Mouse (Mus musculus) Patski (cell line): ENCODE data around the gene Pcgf1. TPM values are rescaled to one million over a fixed set of nuclear protein-coding genes. Genes with fewer than 3 reads are reported as not detected.

ENCODE experiments used
- ATAC-seq: fragments of 100-300 bp; one replicate; pipeline ENCODE4 v1.8.0; 2021
- CTCF ChIA-PET: fragments of 350-600 bp; sonication (Branson Sonifier 250); formaldehyde crosslinking; loops from one replicate; lab custom pipeline; 2022; ENCODE audit warnings: inconsistent platforms; lab: Charles Lee
- POLR2A ChIA-PET: fragments of 350-600 bp; sonication (Branson Sonifier 250); formaldehyde crosslinking; loops from one replicate; lab custom pipeline; 2022; ENCODE audit warnings: antibody characterized with exemption, inconsistent platforms; lab: Charles Lee
- DNase-seq: peaks from one replicate; pipeline ENCODE4 v3.0.0-alpha.2; 2011; ENCODE audit warnings: low read depth, low spot score
- H3K27me3 ChIP-seq: fragments of 371-371 bp; one replicate; pipeline ENCODE4 v1.5.1; 2021
- CTCF ChIP-seq: fragments of 100-300 bp; IDR thresholded peaks from one replicate; pipeline ENCODE4 v1.5.1; 2021
- in situ Hi-C: fragments of 300-500 bp; cut with MboI; formaldehyde crosslinking; loops from 3 replicates; pipeline ENCODE4 v1.11.1; 2018; ENCODE audit warnings: low pct_unique_long_range_greater_than_20kb, mixed read lengths
- polyA plus RNA-seq: library from polyadenylated mRNA; unstranded; gene quantifications from one replicate; pipeline ENCODE4 v1.2.3, GENCODE M21; 2021

Gene Pcgf1
- polyA plus RNA-seq, 1 experiment from 2014 or later = 19.7 TPM

GRCm38 (mm10) chr6:83040601-83041000 lies 37.1 kb upstream of the Pcgf1 start:
- no peaks in the 10 kb centered on the region for H3K27me3 ChIP-seq
- no peak for TF ChIP-seq CTCF
- no peak for ATAC-seq
- no peak for DNase-seq
- ChIA-PET CTCF (interaction anchor here (1.5 kb wide), 1 partner anchor 44 kb away, joined by 3 read pairs; no protein-coding TSS in a partner anchor), POLR2A (no interaction called here)
- in situ Hi-C loops = no loop called here

- CTCF ChIA-PET = no interaction called here
- no peaks in the 10 kb centered on the region for H3K27me3 ChIP-seq
- TF ChIP-seq CTCF = no peak
- ATAC-seq (no peak), DNase-seq (no peak)
- POLR2A ChIA-PET = no interaction called here
- in situ Hi-C loops = no loop called here
These were observed 34.1 kb upstream of the Pcgf1 start for GRCm38 (mm10) chr6:83043561-83043960.

DNA sequence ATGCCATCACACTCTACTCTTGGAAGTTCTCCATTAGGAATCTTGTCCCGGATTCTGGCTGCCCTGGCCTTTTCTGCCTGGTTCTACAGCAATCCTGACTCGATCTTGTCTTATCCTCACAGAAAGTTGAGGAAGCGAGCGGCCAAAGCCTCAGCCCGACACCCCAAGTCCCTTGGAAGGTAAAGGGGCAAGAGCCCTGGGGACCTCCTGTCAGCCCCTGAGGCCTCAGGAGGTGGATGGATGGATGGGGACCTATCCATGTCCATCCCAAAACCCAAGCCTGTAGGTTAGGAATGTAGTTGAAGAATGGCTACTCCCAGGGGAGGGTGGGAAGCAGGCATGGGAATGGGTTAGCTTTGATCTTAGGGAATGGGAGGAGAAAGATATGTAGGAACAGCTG lies 33.7 kb upstream of the Pcgf1 start:
- no peak for TF ChIP-seq CTCF
- no peak for DNase-seq
- ATAC-seq = no peak
- in situ Hi-C loops = no loop called here
- H3K27me3 ChIP-seq = no peaks in the 10 kb centered on the region
- ChIA-PET POLR2A (no interaction called here), CTCF (no interaction called here)

DNA sequence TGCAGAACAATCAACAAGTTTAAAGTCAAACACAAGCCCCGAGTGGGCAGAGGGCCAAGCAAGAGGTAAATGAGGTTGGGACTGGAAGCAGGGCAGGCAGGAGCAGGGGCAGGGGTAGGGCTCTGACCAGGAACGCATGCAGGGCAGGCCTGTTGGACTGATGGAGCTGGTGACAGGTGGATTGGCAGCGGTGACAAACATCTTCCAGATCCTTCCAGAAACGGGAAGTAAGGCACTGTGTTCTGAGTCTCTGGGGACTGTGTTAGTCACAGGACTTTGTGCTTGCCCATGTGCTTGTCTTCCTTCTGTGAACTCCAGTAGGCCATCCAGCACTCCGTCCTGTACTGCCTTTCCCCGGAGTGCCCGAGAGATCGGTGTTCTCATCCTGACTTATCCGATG lies 32.9 kb upstream of the Pcgf1 start:
- no peak for ATAC-seq

DNA sequence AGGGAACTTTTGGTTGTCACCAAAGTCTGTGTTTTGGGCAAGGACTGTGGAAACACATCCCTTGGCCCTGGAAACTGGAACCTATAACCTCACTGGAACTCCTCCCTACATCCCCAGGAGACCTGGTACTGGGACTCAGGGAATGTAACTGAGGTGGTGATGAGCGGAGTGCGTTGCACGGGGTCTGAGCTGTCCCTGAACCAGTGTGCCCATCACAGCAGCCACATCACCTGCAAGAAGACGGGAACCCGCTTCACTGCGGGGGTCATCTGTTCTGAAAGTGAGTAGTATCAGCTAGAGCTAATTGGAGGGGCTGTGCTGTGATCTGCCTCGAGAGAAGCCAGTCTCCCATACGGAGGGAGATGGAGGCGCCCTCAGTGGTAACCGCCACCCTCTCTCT lies 28.3 kb upstream of the Pcgf1 start:
- no peak for TF ChIP-seq CTCF
- POLR2A ChIA-PET = no interaction called here
- CTCF ChIA-PET = interaction anchor here (2.7 kb wide), 1 partner anchor 53 kb away, joined by 11 read pairs; no protein-coding TSS in a partner anchor
- in situ Hi-C loops = no loop called here
- ATAC-seq (no peak), DNase-seq (no peak)
- no peaks in the 10 kb centered on the region for H3K27me3 ChIP-seq

More for the DNA sequence above, 32.9 kb upstream of the Pcgf1 start:
- TF ChIP-seq CTCF = no peak
- in situ Hi-C loops = no loop called here
- ChIA-PET POLR2A (no interaction called here), CTCF (no interaction called here)
- H3K27me3 ChIP-seq = no peaks in the 10 kb centered on the region
- DNase-seq = no peak

GRCm38 (mm10) chr6:83053136-83053960 lies 24.3 kb upstream of the Pcgf1 start:
- POLR2A ChIA-PET = interaction anchor here (0.9 to 1.3 kb wide), 3 partner anchors 14 to 49 kb away, joined by 3 to 12 read pairs (median 4); partner anchors contain the start of gene Dok1
- ATAC-seq (peak; percentile 15), DNase-seq (no peak)
- no peaks in the 10 kb centered on the region for H3K27me3 ChIP-seq
- CTCF ChIA-PET = interaction anchor here (1.0 to 3.2 kb wide), 4 partner anchors 13 to 57 kb away, joined by 3 to 22 read pairs (median 4); partner anchors contain the start of gene Dok1
- no peak for TF ChIP-seq CTCF
- in situ Hi-C loops = loop anchor here (5.0 kb wide), 1 partner anchor 56 kb away; no protein-coding TSS in a partner anchor

- H3K27me3 ChIP-seq = no peaks in the 10 kb centered on the region
- TF ChIP-seq CTCF = no peak
- ATAC-seq (peak; percentile 90), DNase-seq (peak; percentile 92)
- CTCF ChIA-PET = interaction anchor here (1.0 to 3.2 kb wide), 3 partner anchors 12 to 57 kb away, joined by 3 to 22 read pairs (median 4); partner anchors contain the start of gene Dok1
- POLR2A ChIA-PET = interaction anchor here (0.5 to 2.3 kb wide), 5 partner anchors 18 to 58 kb away, joined by 3 to 7 read pairs (median 4); partner anchors contain the start of gene Pcgf1
- in situ Hi-C loops = loop anchor here (5.0 kb wide), 1 partner anchor 57 kb away; no protein-coding TSS in a partner anchor
These were observed 23.4 kb upstream of the Pcgf1 start, which contains the start of gene Aup1 for GRCm38 (mm10) chr6:83054074-83054851. Gene Aup1, plus strand, starts transcription at chr6:83054521.

GRCm38 (mm10) chr6:83054871-83055431 lies 22.7 kb upstream of the Pcgf1 start, which contains the start of gene Htra2:
Gene Htra2, minus strand, starts transcription at chr6:83055273.
- ATAC-seq (peak; percentile 22), DNase-seq (no peak)
- no peaks in the 10 kb centered on the region for H3K27me3 ChIP-seq
- CTCF ChIA-PET = interaction anchor here (1.7 to 3.2 kb wide), 2 partner anchors 11 to 58 kb away, joined by 4 to 22 read pairs; no protein-coding TSS in a partner anchor
- no peak for TF ChIP-seq CTCF
- POLR2A ChIA-PET = interaction anchor here (0.5 to 2.3 kb wide), 5 partner anchors 18 to 57 kb away, joined by 3 to 7 read pairs (median 4); partner anchors contain the start of gene Pcgf1
- in situ Hi-C loops = loop anchor here (5.0 kb wide), 1 partner anchor 58 kb away; no protein-coding TSS in a partner anchor

DNA sequence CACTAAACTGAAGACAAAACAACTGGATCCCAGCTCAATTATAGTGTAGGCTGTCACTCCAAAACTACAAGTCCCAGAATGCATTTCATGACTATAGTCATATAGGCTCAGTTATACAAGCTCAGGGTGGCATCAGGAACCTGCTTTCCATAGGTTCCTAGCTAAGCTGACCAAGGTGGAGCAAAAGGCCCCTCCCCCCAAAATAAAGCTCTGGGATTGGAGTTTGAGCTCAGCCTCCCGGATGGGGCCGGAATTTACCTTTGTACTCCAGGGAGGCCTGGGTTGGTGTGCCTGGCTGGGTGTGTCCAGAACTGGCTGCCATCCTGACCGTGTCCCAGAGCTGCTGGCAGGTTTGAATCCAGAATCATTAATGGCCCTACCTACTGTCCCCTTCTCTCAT lies 19.9 kb upstream of the Pcgf1 start, which contains the start of gene Dqx1:
Gene Dqx1 (plus strand): TSS at position 55 of the 400 bp plus-strand sequence.
- ATAC-seq (no peak), DNase-seq (no peak)
- CTCF ChIA-PET = interaction anchor here (1.0 to 1.1 kb wide), 2 partner anchors 25 to 38 kb away, joined by 3 read pairs; no protein-coding TSS in a partner anchor
- POLR2A ChIA-PET = no interaction called here
- no peak for TF ChIP-seq CTCF
- H3K27me3 ChIP-seq = no peaks in the 10 kb centered on the region
- in situ Hi-C loops = no loop called here
